Mouse (Mus musculus): ENCODE data around the gene Rab27a. TPM values are rescaled to one million over a fixed set of nuclear protein-coding genes. Genes with fewer than 3 reads are reported as not detected.

Rab27a gene
- total and polyA plus RNA-seq, 3 experiments: 14.8 to 25.6 (median 20.0) TPM

- TF ChIP-seq UBTF (IDR thresholded peaks at IDR 0.05; ENCODE audit: low read depth, low read length) (no peak), NELFE (IDR thresholded peaks at IDR 0.05; ENCODE audit: low read depth, low read length) (peak; percentile 39; the same call in 1 of the 2 replicates), MXI1 (IDR thresholded peaks at IDR 0.05; ENCODE audit: low read depth, low read length) (no peak), TBP (conservative IDR thresholded peaks at IDR 0.05; ENCODE audit: low read depth, low read length) (no peak), RAD21 (IDR thresholded peaks at IDR 0.05; ENCODE audit: low read depth, low read length) (peak; percentile 99), TCF12 (IDR thresholded peaks at IDR 0.05; ENCODE audit: low read depth, low read length) (no peak), MAFK (IDR thresholded peaks at IDR 0.05; ENCODE audit: insufficient replicate concordance, low read length) (no peak), POLR2AphosphoS2 (IDR thresholded peaks at IDR 0.05; ENCODE audit: low read depth, low read length) (no peak), ELF1 (IDR thresholded peaks at IDR 0.05; ENCODE audit: low read depth, low read length) (no peak), MAZ (IDR thresholded peaks at IDR 0.05; ENCODE audit: low read depth, low read length) (no peak), MYC (IDR thresholded peaks at IDR 0.05; ENCODE audit: low read depth, low read length) (0 out of 2 replicates have a peak, but pooled peaks have one; percentile 41), ZNF384 (IDR thresholded peaks at IDR 0.05; ENCODE audit: low read depth, low read length) (no peak), MAX (IDR thresholded peaks at IDR 0.05; ENCODE audit: low read length) (no peak), PAX5 (IDR thresholded peaks at IDR 0.05; ENCODE audit: low read length) (no peak), HCFC1 (IDR thresholded peaks at IDR 0.05; ENCODE audit: low read depth, low read length) (no peak; the same call in 1 of the 2 replicates), RCOR1 (conservative IDR thresholded peaks at IDR 0.05; ENCODE audit: low read depth, low read length) (no peak), IRF4 (IDR thresholded peaks at IDR 0.05; ENCODE audit: low read depth, low read length) (peak; percentile 49), CTCF (conservative IDR thresholded peaks at IDR 0.05 in 1 of 2, IDR thresholded peaks at IDR 0.05 in 1 of 2; ENCODE audit: low read depth in 2 of 2, low read length in 2 of 2) (peak; percentile 84 to 97), SMC3 (IDR thresholded peaks at IDR 0.05; ENCODE audit: low read depth, low read length) (peak; percentile 93)
These were observed 47.1 kb downstream of the Rab27a start (continued) for GRCm38 (mm10) chr9:73091747-73092146.

- no peak for DNase-seq (ENCODE audit: extremely low read depth)
- Histone ChIP-seq H3K27me3 (replicated peaks) (no peaks in the 10 kb centered on the region), H3K79me2 (replicated peaks; ENCODE audit: control insufficient read depth, extremely low read depth, insufficient read depth, poor library complexity, severe bottlenecking) (no peaks in the 10 kb centered on the region), H3K4me2 (ENCODE audit: insufficient read depth, low read depth, poor library complexity, severe bottlenecking) (no peak overlapping the region), H3K27ac (ENCODE audit: insufficient read depth, low read depth) (no peak overlapping the region), H3K4me1 (ENCODE audit: control insufficient read depth in 1 of 2, insufficient read depth in 2 of 2) (peaks cover 0 to 10% of the 10 kb centered on the region in 2 experiments; a peak in 2 of 4 replicates), H3K9me3 (replicated peaks; ENCODE audit: low read length) (no peaks in the 10 kb centered on the region), H3K36me3 (replicated peaks in 1 of 2; ENCODE audit: control insufficient read depth in 1 of 2, insufficient read depth in 1 of 2, low read length in 1 of 2) (peaks cover 4 to 29% of the 10 kb centered on the region in 2 experiments), H3K9ac (ENCODE audit: insufficient read depth, low read depth) (no peak overlapping the region), H3K4me3 (replicated peaks in 1 of 3; ENCODE audit: low read depth in 2 of 3, low read length in 2 of 3, poor library complexity in 1 of 3) (no peak overlapping the region)
- dilution Hi-C loops (cut with MboI; ENCODE audit: extremely low pct_ligation_motif_present, extremely low pct_unique_long_range_greater_than_20kb, low sequenced_read_pairs) (no loop called here), in situ Hi-C loops (cut with MboI; ENCODE audit: low pct_ligation_motif_present, low pct_unique_long_range_greater_than_20kb, low sequenced_read_pairs) (loop anchor here (5.0 to 25.0 kb wide), 3 partner anchors 52 to 332 kb away; partner anchors contain the start of genes Pigb and Rab27a)
- TF ChIP-seq ZKSCAN1 (IDR thresholded peaks at IDR 0.05; ENCODE audit: borderline replicate concordance, low read depth, low read length) (no peak), MAFK (IDR thresholded peaks at IDR 0.05; ENCODE audit: insufficient replicate concordance, low read length) (no peak), CHD2 (IDR thresholded peaks at IDR 0.05; ENCODE audit: low read length) (no peak), MAX (IDR thresholded peaks at IDR 0.05; ENCODE audit: low read length) (no peak), ZC3H11A (IDR thresholded peaks at IDR 0.05; ENCODE audit: low read depth, low read length) (no peak), KAT2A (IDR thresholded peaks at IDR 0.05; ENCODE audit: insufficient replicate concordance, low read length) (no peak), MXI1 (IDR thresholded peaks at IDR 0.05; ENCODE audit: low read depth, low read length) (no peak), USF1 (IDR thresholded peaks at IDR 0.05; ENCODE audit: low read depth, low read length) (no peak), ZNF384 (IDR thresholded peaks at IDR 0.05; ENCODE audit: low read depth, low read length) (no peak), ZMIZ1 (IDR thresholded peaks at IDR 0.05; ENCODE audit: low read depth, low read length) (no peak), POLR2A (IDR thresholded peaks at IDR 0.05; ENCODE audit: low read depth, low read length) (no peak), MAZ (IDR thresholded peaks at IDR 0.05; ENCODE audit: low read depth, low read length) (no peak), E2F4 (IDR thresholded peaks at IDR 0.05; ENCODE audit: insufficient replicate concordance, low read depth, low read length) (no peak), TBP (conservative IDR thresholded peaks at IDR 0.05; ENCODE audit: low read depth, low read length) (no peak), JUND (conservative IDR thresholded peaks at IDR 0.05; ENCODE audit: low read depth, low read length) (no peak)
These were observed 49.9 kb downstream of the Rab27a start for GRCm38 (mm10) chr9:73094580-73094979.

Data from CH12.LX (cell line).